Mouse (Mus musculus) gastrocnemius, postnatal 14 days (tissue): ENCODE results near the gene Jag2. TPM values are rescaled to one million over a fixed set of nuclear protein-coding genes. Genes with fewer than 3 reads are reported as not detected.

ENCODE experiments used
- DNase-seq: peaks from one replicate; pipeline ENCODE4 v3.0.0; 2021; ENCODE audit warnings: mixed read lengths
- intact Hi-C: fragments of 180-260 bp; cut with DNase I; formaldehyde crosslinking; loops from one replicate; pipeline ENCODE4 v1.15.1; 2025; ENCODE audit warnings: low total_unique reads
- long read RNA-seq, 2 experiments: library from polyadenylated mRNA; stranded (forward); transcript quantifications; one replicate each; pipeline ENCODE4 v2.0.0; 2021
- total RNA-seq, 2 experiments: library from RNA; stranded (reverse); gene quantifications; 2 replicates each; pipeline ENCODE4 v1.2.3; 2021

Gene Jag2
- 10 to 100 TPM; 24.2 to 25.5 TPM for total RNA-seq
- long read RNA-seq, experiment 1, full-length matches to known transcripts: 2 of 12 reads
- long read RNA-seq, experiment 1, partial matches to known transcripts: 4 of 12 reads
- long read RNA-seq, experiment 1, other reads (novel, unspliced or antisense): 6 of 12 reads
- long read RNA-seq, experiment 2, full-length matches to known transcripts: 3 of 14 reads
- long read RNA-seq, experiment 2, partial matches to known transcripts: 5 of 14 reads
- long read RNA-seq, experiment 2, other reads (novel, unspliced or antisense): 6 of 14 reads

DNA sequence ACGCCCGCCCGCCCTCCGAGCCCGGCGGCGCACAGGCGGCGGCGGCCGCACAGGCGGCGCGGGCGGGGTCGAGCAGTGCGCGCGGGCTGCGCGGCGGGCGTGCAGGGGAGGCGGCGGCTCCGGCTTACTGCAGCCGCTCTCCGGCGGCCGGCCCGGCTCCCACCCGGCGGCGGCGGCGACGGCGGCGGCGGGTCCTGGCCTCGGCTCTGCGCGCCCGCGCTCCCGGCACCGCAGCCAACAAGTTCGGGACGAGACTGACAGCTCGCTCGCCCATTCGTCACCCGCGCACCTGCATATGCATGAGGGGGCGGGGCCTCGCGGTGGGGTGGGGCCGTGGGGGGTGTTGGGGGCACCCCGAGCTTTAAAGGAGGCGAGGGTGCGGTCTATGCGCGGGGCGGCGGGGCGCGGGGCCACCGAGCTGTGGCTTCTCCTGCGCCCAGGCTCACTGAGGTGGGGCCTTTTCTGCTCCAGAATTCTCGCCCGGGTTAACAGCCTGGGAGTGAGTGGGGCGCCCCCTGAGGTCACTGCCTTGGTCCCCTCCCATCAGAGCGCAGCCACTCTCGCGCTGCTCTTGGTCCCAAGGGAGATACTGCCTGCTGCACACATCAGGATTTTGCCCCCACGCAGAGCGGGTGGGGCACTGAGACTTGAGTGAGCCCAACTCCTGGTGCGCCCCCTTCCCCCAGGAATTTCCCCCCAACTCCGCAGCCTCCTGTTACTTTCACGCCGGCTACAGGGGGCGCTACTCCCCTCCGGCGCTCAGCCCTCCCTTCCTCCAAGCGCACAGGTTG, at the start of gene Jag2:
TSS of gene Jag2 (minus strand) at position 215 of the 791 bp plus-strand sequence.
- intact Hi-C loops: no loop called here
- DNase-seq: peak; percentile 78

DNA sequence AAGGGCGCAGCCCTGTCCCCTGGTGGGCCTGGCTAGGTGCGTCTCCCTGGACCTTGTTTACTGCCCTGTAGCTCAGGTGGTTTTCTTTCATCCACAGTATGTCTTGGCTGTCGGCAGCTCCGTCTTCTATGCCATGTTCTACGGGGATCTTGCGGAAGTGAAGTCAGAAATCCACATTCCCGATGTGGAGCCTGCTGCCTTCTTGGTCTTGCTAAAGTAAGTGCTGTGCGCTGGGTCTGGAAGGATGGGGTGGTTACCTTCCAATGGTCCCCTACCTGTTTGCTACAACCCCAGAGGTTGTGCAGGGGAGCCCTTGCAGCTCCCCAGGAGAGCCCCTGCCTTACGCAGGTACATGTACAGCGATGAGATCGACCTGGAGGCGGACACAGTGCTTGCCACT, 47.6 kb upstream of the Jag2 start:
- no peak for DNase-seq
- intact Hi-C loops: no loop called here

DNA sequence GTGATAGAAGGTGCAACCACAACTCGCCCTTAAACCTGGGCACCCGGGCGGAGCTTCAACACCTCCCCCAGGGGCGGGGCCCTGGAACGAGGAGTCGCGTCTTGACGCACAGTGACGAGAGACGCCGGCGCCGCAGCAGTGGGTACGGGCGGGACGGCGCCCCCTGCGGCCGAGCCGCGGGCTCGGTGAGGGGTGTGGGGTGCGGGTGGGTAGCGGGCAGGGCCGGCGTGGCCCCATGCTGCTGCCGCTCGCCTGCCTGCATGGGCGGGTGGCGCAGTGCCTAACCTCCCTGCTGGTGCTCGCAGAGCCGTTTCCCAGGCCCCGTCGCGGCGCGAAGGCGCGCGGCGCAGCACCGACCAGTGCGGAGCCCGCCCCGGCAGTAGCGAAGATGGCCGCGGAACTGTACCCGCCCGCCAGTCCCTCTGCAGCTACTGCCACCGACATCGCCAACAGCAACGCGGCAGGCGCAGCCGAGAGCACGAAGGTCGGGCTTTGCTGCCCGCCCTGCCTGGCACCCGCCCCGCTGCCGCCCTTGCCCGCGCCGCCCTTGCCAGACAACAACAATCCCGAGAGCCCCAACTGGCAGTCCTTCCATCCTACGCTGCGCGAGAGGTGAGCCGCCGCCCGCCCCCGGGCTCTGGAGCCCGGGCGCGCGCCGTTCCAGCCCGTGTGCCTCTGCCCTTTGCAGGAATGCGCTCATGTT, 46.9 kb upstream of the Jag2 start, which contains the start of gene Btbd6:
TSS of gene Btbd6 (plus strand) at position 112 of the 703 bp plus-strand sequence.
- peak; percentile 90 for DNase-seq
- intact Hi-C loops: no loop called here

DNA sequence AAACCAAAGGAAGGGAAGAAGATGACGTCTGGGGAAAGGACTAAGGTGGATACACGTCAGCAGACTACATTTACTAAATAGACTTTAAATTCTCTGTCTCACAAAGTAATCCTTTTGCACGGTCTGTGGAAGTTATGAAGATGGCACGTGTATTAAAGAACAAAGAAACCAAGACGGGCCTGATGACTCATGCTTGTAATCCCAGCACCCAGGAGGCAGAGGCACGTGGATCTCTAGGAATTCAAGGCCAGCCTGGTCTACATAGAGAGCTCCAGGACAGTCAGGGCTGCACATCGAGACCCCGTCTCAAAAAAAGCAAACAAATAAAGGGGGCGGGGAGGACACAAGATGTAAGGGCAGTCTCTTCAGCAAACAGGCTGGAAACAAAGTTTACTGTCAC, 45.2 kb upstream of the Jag2 start:
- intact Hi-C loops: no loop called here
- DNase-seq: no peak

DNA sequence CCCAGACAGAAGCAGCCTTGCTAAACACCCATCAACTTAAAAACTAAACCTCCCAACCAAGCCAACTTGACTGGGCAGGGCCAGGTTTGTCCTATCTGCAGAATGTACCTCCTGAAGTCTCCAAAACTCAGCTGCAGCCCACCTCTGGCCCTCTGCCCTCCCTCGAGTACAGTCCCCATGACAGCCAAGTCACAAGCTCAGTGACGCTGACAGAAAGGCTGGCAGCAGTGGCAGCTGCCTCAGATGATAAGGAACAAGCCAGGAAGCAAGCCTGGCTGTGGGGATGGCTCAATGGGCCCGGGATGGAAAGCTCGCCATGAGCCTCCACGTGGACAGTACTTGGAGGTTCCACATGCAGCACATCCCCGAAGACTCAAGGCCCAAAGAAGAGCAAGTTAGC, 40.0 kb upstream of the Jag2 start:
- intact Hi-C loops: no loop called here
- DNase-seq: no peak

DNA sequence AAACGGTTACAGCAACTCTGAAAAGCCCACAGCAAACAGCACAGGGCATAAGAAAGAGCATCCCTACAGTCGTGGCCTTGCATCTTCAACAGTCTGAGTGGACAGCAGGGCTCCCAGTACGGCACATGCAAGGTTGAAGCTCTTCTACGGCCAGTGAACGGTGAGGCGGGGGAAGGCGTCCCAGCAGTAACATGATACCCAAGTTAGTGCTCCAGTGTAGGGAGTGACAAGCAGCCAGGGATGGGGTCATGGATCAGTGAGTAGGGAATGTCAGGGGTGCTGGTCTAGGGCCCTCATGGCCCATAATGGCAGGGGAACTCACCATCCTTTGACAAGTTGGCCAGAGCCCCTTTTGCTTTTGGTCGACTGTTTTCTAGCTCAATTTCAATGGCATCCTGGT, 39.4 kb upstream of the Jag2 start:
- intact Hi-C loops: no loop called here

DNA sequence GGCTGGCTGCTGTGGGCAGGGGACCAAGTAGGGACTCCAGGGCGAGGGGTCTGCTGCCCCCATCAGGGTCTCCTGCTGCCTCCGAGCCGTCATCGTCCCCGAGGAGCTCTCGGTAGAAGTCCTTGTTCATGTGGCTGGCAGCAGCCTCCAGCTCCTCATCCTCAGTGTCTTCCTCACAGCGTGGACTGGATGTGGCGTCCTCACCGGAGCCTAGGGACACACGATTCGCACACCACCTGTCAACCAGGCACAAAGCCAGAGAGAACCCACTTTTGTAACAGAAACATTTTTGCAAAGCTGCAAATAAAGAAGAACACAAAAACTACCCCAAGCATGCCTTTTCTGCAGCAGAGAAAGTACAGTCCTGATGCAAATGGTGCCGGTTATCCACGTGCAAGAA, 36.2 kb upstream of the Jag2 start:
- DNase-seq: no peak
- intact Hi-C loops: no loop called here

More for the DNA sequence above, 39.4 kb upstream of the Jag2 start:
- no peak for DNase-seq

DNA sequence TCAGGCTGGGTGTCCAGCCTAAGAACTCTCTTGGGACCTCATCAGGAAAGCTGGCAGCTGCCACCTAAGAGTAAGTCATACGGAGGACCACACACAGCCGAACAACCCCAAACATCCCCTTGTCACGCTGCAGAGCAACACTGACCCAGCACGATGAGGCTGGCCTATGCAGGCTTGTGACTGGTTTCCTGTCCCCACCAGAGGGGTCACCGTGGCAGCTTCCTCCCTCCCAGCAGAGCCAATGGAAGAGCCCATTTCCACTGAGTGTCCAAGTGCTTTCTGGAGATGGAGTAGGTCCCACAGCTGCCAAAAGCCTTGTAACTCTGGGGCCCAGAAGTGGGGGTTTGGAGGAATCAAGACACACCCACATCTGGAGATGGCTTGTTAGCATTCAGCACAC, 32.3 kb upstream of the Jag2 start:
- peak; percentile 42 for DNase-seq
- intact Hi-C loops: no loop called here

DNA sequence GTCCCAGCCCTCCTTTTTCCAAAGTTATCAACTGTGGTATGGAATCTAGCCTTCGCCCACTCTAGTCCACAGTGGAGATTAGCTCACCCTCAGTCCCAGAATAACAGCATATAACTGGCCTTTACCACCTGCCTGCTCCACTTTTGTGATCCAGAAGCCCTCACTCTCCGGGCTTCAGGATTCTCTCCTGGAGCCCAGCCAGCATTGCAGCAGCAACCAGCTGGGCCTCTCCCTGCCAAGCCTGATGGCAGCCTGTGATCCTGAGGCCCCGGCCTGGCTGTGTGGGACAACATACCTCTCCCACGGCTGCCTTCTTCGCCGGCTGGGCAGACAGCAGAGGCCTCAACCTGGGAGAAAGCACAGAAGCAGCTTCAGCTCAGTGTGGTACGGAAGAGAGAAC, 31.9 kb upstream of the Jag2 start:
- intact Hi-C loops: no loop called here
- DNase-seq: peak; percentile 82

DNA sequence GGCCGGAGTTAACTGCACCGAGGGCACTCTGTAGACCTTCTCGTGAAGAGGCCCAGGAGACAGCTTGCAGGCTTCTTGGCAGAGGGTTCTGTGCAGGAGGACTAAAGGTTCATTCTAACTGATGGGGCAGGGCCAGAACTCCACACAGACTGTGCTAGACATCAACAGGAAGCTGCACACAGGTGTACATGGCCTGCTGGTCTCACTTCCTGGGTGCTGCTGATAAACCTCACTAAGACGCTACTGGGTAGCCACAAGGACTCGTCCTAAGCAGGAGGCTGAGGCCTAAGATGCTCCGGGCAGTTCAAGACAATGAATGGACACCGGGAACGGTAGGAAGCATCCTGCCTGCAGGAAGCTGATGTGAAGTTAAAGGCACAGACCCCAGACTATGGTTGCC, 29.8 kb upstream of the Jag2 start:
- no peak for DNase-seq
- intact Hi-C loops: no loop called here

DNA sequence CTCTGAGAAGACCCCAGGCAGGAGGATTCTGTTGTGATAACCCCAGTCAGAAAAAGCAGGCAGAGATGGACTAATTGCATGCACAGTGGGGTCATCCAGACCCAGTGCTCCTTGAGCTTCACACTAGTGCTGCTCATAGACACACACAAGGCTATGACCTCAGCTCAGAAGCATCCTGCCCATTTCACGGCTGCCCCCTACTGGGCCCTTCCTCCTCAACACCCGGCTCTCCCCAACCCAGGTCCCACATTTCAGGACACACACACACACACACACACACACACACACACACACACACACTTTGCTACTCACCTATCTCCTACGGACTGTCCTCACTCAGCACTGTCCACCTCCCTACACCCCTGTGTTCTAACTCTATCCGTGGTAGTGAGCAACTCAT, 28.7 kb upstream of the Jag2 start:
- DNase-seq: peak; percentile 60
- intact Hi-C loops: no loop called here

DNA sequence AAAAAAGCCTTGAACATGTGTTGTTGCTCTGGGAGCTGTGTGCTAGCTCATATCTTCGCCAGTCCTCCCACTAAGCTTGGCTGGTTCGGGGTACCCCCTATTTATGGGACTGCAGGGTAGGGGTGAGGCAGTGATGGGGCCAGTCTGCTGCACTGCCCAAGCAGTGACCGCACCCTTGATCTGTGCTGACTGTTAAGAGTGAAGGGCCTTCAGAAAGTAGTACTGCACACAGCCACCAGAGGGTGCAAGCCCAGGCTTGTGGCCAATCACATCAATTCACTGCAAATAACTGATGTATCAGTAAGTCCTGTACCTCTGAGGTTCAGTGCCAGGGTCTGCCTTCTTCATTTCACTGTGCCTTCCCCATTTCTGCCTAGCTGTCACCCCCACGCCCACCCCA, 26.2 kb upstream of the Jag2 start:
- intact Hi-C loops: no loop called here
- DNase-seq: peak; percentile 76

DNA sequence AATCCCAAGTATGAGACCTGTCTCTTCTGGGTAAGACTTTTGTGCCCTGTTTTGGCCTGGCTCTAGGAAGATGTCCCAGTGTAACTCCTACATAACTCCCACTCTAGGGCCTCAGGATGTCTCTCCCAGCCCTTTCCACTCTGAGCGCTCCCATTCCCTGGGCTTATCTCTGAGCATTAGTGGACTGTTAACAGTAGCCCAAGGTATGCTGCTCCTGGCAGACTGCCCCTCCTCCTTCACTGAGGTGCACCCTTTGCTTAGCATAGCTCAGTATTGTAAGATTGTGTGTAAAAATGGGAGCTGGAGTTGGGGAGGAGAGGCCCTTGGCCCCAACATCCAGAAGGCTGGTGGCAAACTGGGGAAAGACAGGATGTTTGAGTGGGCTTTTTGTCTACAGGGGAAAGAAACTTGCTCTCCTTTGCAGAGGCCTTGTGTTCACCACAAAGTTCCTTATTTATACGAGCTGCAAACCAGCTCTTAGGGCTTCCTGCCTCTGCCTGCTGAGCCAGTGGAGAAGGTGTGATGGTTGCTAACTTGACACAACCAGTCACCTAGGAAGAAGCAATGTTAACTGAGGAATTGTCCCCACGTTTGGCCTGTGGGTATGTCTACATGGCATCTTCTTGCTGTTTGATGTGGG, 23.5 kb upstream of the Jag2 start:
- intact Hi-C loops: no loop called here
- no peak for DNase-seq

DNA sequence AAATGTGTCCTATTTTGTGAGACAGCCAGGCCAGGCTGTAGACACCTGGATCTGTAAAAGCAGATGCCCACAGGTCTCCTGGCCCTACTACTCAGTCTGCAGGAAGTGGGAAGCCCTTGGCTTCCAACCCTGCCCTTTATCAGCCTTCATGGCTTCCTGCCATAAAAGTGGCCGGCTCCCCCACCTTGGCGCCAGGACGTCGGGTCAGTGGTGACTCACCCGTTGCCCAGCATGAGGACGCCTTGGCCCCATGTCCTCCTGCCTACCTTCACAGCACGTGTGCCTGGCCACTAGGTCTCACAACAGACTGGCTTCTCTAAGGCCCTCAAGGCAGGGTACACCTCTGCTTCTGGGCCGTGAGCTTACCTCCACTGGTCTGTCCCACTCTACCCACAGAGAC, 22.9 kb upstream of the Jag2 start:
- DNase-seq: no peak
- intact Hi-C loops: no loop called here

DNA sequence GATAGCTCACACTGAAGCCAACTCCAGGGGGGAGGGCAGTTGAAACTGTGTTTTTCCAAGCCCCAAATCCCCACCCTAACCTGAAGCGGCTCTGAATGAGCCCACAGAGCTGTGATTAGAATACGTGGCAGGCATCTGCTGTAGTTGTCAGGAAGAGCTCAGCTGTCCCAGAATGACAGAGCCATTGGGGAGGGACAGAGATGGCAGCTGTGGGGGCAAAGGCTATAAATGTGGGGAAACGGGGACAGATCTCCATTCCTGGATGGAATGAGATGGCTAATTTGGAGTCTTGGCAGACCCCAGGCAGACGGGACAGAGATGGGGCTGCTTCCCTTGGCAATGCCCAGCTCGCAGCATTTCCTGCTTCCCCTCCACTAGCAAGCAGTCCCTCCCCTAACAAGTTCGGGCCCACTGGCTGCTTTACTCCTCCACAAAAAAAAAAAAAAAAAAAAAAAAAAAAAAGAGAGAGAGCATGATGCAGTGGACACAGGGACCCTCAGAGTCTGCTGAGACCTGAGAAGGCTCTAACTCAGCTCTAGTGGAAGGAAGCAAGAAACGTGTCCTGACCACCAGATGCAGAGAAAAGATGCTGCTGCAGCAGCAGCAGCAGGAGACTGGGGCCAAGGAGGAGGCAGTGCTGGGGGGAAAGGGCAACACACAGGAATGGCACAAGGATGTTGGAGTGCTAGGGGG, 21.7 kb upstream of the Jag2 start:
- intact Hi-C loops: no loop called here

DNA sequence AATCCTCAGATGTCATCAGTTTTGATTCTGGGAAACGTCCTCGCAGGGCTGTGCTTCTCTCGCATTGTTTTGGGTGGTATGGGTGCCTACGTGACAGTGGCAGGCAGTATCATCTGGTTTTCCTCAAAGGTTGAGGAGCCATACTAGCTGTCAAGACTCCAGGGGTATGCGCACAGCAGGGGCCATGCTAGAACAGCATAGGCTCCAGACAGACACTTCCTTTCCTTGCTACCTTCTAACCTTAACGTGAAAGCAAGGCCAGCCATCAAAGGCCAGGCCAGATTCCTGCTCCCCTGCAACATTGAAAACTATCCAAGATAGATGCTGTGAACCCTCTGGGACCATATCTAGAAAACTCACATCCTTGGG, 21.2 kb upstream of the Jag2 start:
- intact Hi-C loops: no loop called here
- DNase-seq: no peak

More for the DNA sequence above, 21.7 kb upstream of the Jag2 start:
- no peak for DNase-seq

DNA sequence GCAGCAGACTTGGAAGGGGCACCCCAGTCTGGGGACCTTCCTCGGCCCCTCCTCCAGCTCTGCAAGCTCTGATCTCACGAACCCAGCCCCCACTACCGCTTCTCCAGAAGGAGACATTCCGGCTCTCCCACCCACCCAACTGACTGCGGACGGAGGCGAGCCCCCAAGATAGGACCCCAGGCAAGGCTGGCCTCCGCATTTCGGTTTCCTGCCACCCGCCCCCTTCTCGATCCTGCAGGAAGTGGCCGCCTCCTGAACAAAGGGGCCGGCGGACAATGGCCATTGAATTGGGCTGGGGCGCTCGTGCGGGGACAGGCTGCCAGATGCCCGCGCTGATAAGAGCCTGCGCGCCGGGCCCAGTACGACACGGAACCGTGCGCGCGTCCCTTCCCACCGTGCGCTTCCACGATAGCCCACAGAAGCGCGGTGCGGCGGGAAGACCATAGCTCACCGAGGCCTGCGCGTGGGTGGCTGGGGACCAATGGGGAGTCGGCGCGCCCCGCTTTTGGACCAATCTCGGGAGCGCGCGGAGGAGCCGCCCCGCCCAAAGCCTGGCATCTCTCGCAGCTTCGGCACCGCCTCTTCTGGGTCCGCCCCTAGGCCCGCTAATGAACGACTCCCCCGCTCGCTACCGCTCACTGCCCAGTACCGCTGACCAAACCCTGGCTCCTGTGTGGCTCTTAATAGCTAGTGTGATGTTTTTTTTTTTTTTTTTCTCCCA, 20.6 kb upstream of the Jag2 start:
- DNase-seq: peak; percentile 90
- intact Hi-C loops: no loop called here

DNA sequence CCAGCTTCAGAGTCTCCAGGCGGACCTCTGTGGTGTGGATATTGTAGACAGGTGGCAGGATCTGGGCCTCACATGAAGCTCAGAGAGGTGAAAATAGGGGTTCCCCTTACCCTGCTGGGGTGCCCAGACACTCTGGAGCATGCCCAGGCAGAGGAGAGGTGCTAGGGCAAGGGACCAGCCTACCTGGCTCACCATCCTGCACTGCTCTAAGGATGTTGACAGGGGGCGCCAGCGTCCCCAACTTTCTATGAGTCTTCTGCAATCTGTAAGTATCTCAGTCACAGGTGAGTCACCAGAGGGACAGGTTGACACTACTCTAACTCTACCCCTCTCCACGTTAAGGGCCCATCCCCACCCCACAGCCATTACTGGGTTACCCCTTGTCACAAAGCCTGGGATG, 17.7 kb upstream of the Jag2 start:
- DNase-seq: no peak
- intact Hi-C loops: loop anchor here (5.0 kb wide), 1 partner anchor 70 kb away; no protein-coding TSS in a partner anchor

DNA sequence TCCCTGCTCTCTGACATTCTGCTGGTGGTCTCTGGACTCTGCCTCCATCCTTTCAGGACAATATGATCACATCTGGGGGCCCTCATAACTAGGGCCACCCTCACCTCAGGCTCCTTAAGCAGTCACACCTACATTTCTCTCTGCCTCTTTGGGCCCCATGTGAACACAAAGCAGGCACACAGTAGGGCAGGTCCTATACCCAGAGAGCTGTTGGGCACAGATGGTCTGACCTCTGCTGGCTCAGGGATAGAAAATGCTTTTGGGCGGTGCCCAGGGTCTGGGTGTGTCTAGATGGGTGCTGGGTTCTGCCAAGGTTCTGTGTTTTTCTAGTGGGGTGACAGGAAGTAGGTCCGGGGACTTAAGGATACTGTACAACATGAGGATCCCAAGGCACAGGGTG, 14.1 kb upstream of the Jag2 start:
- intact Hi-C loops: no loop called here
- DNase-seq: no peak
